Mouse (Mus musculus): ENCODE results near the gene Arhgef1. TPM values are rescaled to one million over a fixed set of nuclear protein-coding genes. Genes with fewer than 3 reads are reported as not detected.

Arhgef1 gene
- polyA plus RNA-seq, 1 experiment = 68.7 TPM

DNA sequence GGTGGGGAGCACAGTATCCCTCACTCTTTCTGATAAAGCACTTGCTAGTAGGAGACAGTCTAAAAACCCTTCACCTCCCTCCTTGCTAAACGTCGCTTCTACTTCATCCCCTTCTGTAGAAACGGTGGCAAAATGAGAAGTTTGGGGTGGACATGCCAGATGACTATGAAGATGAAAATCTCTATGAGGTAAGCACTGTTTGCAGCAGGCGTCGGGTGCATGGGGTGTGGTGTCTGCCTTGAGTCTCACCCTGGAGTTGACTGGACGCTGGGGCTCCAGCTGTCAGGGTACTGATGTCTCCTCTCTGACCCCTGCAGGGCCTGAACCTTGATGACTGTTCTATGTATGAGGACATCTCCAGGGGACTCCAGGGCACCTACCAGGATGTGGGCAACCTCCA lies 1.6 kb upstream of the Arhgef1 start:
- Histone ChIP-seq H3K4me3 (ENCODE audit: insufficient read depth, low read length) (no peak overlapping the region), H3K4me1 (ENCODE audit: control insufficient read depth, insufficient read depth, low read length) (peaks cover 2% of the 10 kb centered on the region; the same call in 1 of the 2 replicates), H3K27ac (ENCODE audit: insufficient read depth, low read length) (no peak overlapping the region)
- no peak for TF ChIP-seq POLR2A (IDR thresholded peaks at IDR 0.05; ENCODE audit: low read depth, low read length)
- TF ChIP-seq CTCF (IDR thresholded peaks at IDR 0.05; ENCODE audit: borderline replicate concordance, insufficient read depth, low read length) = no peak

DNA sequence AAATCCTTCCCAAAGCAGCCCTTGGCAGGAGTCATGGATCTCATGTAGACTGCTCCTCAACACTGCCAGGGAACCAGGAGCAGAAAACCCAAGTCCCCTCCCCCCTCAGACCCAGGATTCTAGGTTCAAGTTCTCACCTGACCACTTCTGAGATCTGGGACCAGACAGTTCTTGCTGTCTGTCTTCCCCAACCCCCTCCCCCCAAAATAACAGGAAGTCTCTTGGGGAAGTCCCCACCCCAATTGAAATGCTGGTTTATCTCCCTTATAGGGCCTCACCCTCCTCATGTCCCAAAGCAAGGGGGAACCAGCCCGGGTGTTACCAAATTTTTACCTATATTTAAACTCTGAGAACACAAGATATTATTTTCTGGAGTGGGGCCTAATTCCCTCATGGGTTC lies 870 bp upstream of the Arhgef1 start:
- Histone ChIP-seq H3K27ac (ENCODE audit: insufficient read depth, low read length) (no peak overlapping the region), H3K4me1 (ENCODE audit: control insufficient read depth, insufficient read depth, low read length) (peaks cover 8% of the 10 kb centered on the region; the same call in 1 of the 2 replicates), H3K4me3 (ENCODE audit: insufficient read depth, low read length) (no peak overlapping the region)
- TF ChIP-seq CTCF (IDR thresholded peaks at IDR 0.05; ENCODE audit: borderline replicate concordance, insufficient read depth, low read length) = no peak
- no peak for TF ChIP-seq POLR2A (IDR thresholded peaks at IDR 0.05; ENCODE audit: low read depth, low read length)

DNA sequence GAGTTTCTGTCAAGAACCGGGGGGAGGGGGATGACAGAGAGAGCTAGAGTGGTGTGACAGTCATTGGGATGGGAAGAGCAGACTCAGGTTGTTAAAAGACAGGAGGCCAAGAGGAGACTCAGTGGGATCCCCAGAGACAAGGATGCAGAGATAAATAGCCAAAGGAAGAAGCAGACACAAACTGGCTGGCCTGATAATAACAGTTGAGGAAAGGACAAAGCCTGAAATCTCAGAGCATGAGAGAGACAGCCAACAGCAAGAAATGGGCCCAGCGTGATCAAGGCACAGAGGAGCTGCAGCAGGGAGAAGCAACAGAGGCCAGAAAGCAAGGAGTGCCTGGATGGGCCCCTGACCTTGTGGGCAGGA lies 465 bp upstream of the Arhgef1 start:
- Histone ChIP-seq H3K27ac (ENCODE audit: insufficient read depth, low read length) (no peak overlapping the region), H3K4me1 (ENCODE audit: control insufficient read depth, insufficient read depth, low read length) (peaks cover 10% of the 10 kb centered on the region; the same call in 1 of the 2 replicates), H3K4me3 (ENCODE audit: insufficient read depth, low read length) (peak overlapping the region; percentile 30)
- TF ChIP-seq CTCF (IDR thresholded peaks at IDR 0.05; ENCODE audit: borderline replicate concordance, insufficient read depth, low read length) = no peak

DNA sequence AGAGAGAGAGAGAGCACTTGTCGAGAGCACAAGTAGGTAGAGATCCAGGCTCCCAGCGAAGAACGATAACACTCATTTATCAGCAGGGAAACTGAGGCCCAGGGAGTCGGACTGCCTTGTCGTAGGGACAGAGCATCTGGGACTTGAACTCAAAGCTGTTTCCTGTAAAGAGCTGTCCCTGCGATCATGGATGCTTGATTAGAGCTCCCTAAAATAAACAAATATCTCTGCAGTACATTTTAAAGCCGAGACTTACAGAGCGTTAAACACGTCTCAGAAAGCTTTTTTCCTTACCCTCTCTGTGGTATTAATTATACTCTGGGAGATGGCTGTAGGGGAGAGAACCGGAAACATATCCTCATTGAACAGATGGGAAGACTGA lies 723 bp downstream of the Arhgef1 start:
- peaks cover 10% of the 10 kb centered on the region; the same call in 1 of the 2 replicates for H3K4me1 ChIP-seq (ENCODE audit: control insufficient read depth, insufficient read depth, low read length)
- no peak overlapping the region for H3K27ac ChIP-seq (ENCODE audit: insufficient read depth, low read length)
- no peak for TF ChIP-seq POLR2A (IDR thresholded peaks at IDR 0.05; ENCODE audit: low read depth, low read length)
- no peak for TF ChIP-seq CTCF (IDR thresholded peaks at IDR 0.05; ENCODE audit: borderline replicate concordance, insufficient read depth, low read length)
- peak overlapping the region; percentile 96 for H3K4me3 ChIP-seq (ENCODE audit: insufficient read depth, low read length)

DNA sequence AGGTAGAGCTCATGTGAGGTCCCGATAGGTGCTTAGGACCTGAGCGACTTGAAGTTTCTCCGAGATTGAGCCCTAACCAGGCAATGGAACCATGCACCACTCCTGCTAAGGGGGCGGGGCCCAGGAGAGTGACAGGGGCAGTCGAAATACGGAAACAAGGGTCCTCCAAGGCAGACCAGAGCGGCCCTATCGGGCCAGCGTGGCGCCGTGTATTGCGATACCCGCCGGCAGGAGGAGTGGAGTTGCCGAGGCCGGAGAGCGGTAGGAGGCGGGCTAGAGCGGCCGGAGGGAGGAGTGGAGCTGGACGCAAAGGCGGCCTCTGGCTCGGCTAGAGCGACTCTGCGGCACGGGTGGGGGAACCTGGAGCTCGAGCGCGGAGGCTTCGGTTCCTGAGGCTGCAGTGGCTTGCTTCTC lies 1.4 kb downstream of the Arhgef1 start:
- H3K27ac ChIP-seq (ENCODE audit: insufficient read depth, low read length) = peak overlapping the region; percentile 9; the same call in 1 of the 2 replicates
- H3K4me1 ChIP-seq (ENCODE audit: control insufficient read depth, insufficient read depth, low read length) = peaks cover 10% of the 10 kb centered on the region; the same call in 1 of the 2 replicates
- TF ChIP-seq CTCF (IDR thresholded peaks at IDR 0.05; ENCODE audit: borderline replicate concordance, insufficient read depth, low read length) (no peak), POLR2A (IDR thresholded peaks at IDR 0.05; ENCODE audit: low read depth, low read length) (peak; percentile 48)
- peak overlapping the region; percentile 96 for H3K4me3 ChIP-seq (ENCODE audit: insufficient read depth, low read length)

DNA sequence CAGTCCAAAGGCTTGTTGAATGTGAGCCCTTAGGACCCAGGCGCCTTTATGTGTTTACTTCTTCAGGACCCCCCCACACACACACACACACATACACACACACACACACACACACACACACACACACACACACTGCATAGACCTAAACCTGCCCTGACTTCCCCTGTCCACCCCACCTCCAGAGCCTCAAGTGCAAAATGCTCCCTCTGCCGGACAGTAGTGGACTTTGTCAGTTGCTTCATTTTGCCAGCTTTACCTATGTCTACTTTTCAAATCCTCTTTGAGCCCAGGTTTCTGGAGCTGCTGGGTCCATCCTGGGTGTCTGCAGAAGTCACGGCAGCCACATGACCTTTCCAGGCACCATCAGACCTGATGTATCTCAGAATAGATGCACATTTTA lies 2.2 kb downstream of the Arhgef1 start:
- peak overlapping the region; percentile 92 for H3K4me3 ChIP-seq (ENCODE audit: insufficient read depth, low read length)
- no peak overlapping the region for H3K27ac ChIP-seq (ENCODE audit: insufficient read depth, low read length)
- TF ChIP-seq CTCF (IDR thresholded peaks at IDR 0.05; ENCODE audit: borderline replicate concordance, insufficient read depth, low read length) = peak; percentile 52; the same call in 1 of the 2 replicates
- no peak for TF ChIP-seq POLR2A (IDR thresholded peaks at IDR 0.05; ENCODE audit: low read depth, low read length)
- peaks cover 10% of the 10 kb centered on the region; the same call in 1 of the 2 replicates for H3K4me1 ChIP-seq (ENCODE audit: control insufficient read depth, insufficient read depth, low read length)

DNA sequence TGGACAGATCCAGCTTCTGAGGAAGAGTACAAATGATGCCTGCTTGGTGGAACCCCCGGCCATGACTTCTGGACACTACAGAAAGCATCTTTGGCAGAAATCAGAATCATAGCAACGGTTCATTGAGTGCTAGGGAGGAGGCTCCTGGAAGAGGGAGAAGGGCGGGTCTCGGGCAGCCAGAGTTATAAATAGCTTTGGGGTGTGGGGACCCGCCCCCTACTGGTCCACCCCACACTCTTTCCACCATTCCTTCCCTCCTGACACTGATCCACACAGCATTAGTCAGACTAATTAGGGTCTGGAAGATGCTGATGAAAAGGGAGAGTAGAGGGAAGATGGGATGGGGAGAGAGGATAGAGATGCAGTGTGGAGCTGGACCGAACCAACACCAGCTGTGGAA lies 3.8 kb downstream of the Arhgef1 start:
- TF ChIP-seq CTCF (IDR thresholded peaks at IDR 0.05; ENCODE audit: borderline replicate concordance, insufficient read depth, low read length) (no peak), POLR2A (IDR thresholded peaks at IDR 0.05; ENCODE audit: low read depth, low read length) (no peak)
- H3K4me1 ChIP-seq (ENCODE audit: control insufficient read depth, insufficient read depth, low read length) = peaks cover 10% of the 10 kb centered on the region; the same call in 1 of the 2 replicates
- no peak overlapping the region for H3K27ac ChIP-seq (ENCODE audit: insufficient read depth, low read length)
- no peak overlapping the region for H3K4me3 ChIP-seq (ENCODE audit: insufficient read depth, low read length)

DNA sequence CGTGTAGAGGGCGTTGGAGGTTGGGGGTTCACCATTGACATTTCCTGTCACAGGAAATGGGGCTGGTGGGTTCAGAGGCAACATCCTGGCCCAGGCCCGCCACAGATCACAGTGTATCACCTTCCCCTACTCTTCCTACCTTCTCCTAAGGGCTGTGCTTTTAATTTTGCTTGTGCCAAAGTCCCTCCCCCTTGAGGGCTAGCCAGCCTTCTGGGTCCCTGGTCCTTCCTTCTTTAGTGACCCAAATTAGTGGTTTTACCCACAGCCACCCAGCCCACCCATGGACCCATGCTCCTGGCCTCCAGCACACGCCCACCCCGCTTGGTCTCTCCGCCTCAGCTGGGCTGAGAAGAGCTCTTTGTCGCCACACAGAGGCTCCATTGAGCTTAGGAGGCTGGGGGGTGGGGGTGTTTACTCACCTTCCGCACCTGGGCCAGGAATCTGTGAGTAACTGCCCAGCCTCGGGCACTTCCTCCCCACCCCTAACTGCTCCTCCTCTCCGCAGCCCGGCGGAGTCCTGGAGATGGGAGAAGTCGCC lies 4.6 kb downstream of the Arhgef1 start:
- H3K4me3 ChIP-seq (ENCODE audit: insufficient read depth, low read length) = no peak overlapping the region
- H3K27ac ChIP-seq (ENCODE audit: insufficient read depth, low read length) = no peak overlapping the region
- peaks cover 10% of the 10 kb centered on the region; the same call in 1 of the 2 replicates for H3K4me1 ChIP-seq (ENCODE audit: control insufficient read depth, insufficient read depth, low read length)
- no peak for TF ChIP-seq CTCF (IDR thresholded peaks at IDR 0.05; ENCODE audit: borderline replicate concordance, insufficient read depth, low read length)
- TF ChIP-seq POLR2A (IDR thresholded peaks at IDR 0.05; ENCODE audit: low read depth, low read length) = no peak

DNA sequence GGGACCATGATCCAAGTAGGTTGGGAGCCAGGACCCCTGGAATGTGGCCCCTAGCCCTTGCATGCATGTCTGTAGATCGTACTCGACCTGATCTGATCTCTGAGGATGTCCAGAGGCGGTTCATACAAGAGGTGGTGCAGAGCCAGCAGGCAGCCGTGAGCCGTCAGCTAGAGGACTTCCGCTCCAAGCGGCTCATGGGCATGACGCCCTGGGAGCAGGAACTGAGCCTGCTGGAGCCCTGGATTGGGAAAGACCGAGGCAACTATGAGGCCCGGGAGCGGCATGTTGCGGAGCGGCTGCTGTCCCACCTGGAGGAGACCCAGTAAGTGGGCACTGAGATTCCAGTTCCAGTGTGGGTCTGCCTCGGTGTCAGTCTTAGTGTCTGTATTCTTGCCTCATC lies 9.8 kb downstream of the Arhgef1 start:
- Histone ChIP-seq H3K4me3 (ENCODE audit: insufficient read depth, low read length) (no peak overlapping the region), H3K4me1 (ENCODE audit: control insufficient read depth, insufficient read depth, low read length) (no peaks in the 10 kb centered on the region), H3K27ac (ENCODE audit: insufficient read depth, low read length) (no peak overlapping the region)
- TF ChIP-seq POLR2A (IDR thresholded peaks at IDR 0.05; ENCODE audit: low read depth, low read length) = no peak
- TF ChIP-seq CTCF (IDR thresholded peaks at IDR 0.05; ENCODE audit: borderline replicate concordance, insufficient read depth, low read length) = no peak

DNA sequence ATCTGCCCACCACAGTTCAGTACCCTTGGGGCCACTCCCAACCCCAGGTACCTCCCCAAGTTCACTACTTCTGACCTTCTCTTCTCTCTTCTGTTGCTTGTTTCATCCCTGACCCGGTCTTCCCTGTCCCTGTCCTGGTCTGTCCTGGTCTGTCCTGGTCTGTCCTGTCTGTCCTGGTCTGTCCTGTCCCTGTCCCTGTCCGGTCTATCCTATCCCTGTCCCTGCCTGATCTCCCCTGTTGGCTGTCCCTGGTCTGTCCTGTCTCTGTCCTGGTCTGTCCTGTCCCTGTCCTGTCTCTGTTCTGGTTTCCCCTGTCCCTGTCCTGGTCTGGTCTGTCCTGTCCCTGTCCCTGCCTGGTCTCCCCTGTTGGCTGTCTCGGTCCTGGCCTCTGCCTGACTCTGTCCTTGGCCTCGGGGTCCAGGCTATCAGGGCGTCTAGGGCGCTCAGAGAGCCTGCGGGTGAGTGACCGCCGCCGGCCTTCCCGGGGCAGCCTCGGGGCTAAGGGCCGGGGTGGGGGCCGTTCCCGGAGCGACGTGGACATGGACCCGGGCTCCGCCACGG lies 16.1 kb downstream of the Arhgef1 start:
- TF ChIP-seq POLR2A (IDR thresholded peaks at IDR 0.05; ENCODE audit: low read depth, low read length) (no peak), CTCF (IDR thresholded peaks at IDR 0.05; ENCODE audit: borderline replicate concordance, insufficient read depth, low read length) (no peak)
- no peaks in the 10 kb centered on the region for H3K4me1 ChIP-seq (ENCODE audit: control insufficient read depth, insufficient read depth, low read length)
- H3K27ac ChIP-seq (ENCODE audit: insufficient read depth, low read length) = no peak overlapping the region
- no peak overlapping the region for H3K4me3 ChIP-seq (ENCODE audit: insufficient read depth, low read length)

All from embryonic fibroblast, embryonic 13.5 days (primary cell).